Mouse (Mus musculus): Measurements from ENCODE around the gene Nfia. TPM values are rescaled to one million over a fixed set of nuclear protein-coding genes. Genes with fewer than 3 reads are reported as not detected.
A peak's percentile ranks its signal among the peaks of the same experiment; 100 is the strongest.

Gene Nfia
- polyA plus RNA-seq, 1 experiment from 2014 or later = 37.2 TPM

DNA sequence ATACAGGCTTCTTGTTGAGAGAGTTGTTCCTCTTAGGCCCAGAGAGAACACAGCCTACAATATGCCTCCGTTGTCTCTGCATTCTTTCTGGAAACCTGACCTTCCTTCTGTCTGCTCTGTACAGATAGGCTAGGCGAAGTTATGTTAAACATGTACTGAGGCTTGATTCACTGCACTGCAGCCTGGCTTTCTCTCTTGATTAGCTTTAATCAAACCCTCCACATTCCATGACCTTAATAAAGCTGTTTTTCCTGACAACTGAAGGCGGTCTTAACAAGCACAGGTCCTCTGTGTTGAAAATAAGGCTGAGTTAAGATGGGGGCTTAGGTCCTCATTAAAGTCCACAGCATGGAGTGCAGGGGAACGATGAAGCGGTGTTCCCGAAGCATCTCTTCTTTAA is 54.6 kb downstream of the Nfia start:
- no peak overlapping the region for H3K4me2 ChIP-seq (ENCODE audit: low read length)
- DNase-seq = no peak
- 0 out of 2 replicates have a peak, but pooled peaks cover 4% of the 10 kb centered on the region for H3K9me3 ChIP-seq (ENCODE audit: control insufficient read depth, low read length)
- no peak overlapping the region for H3K9ac ChIP-seq (replicated peaks; ENCODE audit: low read length)
- H3K27me3 ChIP-seq (ENCODE audit: control insufficient read depth, insufficient read depth, low read length) = peaks cover 11% of the 10 kb centered on the region; the same call in 1 of the 2 replicates
- H3K36me3 ChIP-seq (ENCODE audit: control insufficient read depth, insufficient read depth, low read length) = no peaks in the 10 kb centered on the region
- WGBS = 37% methylated on average over 6 of the region's 6 CpGs
- H3K27ac ChIP-seq (replicated peaks; ENCODE audit: low read depth, low read length) = no peak overlapping the region
- peaks cover 28% of the 10 kb centered on the region for H3K4me1 ChIP-seq (ENCODE audit: control insufficient read depth, insufficient read depth, low read length)
- 0 out of 2 replicates have a peak, but pooled peaks have one; percentile 21 for ATAC-seq (ENCODE audit: low FRiP score, low TSS enrichment)
- H3K4me3 ChIP-seq (replicated peaks; ENCODE audit: low read depth, low read length) = no peak overlapping the region

DNA sequence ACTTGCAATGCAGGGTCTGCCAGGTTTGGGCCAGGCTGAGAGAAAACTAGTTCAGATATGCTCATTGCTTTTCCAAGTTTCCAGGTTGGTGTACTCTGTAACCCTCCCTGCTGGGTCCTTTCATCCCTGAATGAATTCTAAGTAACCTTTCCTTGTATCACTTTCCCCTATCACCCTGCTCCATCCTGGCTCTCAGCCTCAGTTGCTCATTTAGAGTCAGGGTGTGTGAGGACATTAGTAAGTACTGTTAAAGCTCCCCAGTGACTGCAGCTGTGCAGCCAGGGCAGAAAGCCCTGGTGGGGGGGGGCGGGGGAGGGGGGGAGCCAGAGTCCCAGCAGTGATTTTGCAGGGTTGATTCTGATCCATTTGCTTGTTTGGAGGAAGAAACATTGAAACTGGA is 56.0 kb downstream of the Nfia start:
- Histone ChIP-seq H3K4me1 (ENCODE audit: control insufficient read depth, insufficient read depth, low read length) (peaks cover 28% of the 10 kb centered on the region), H3K36me3 (ENCODE audit: control insufficient read depth, insufficient read depth, low read length) (no peaks in the 10 kb centered on the region), H3K9me3 (ENCODE audit: control insufficient read depth, low read length) (0 out of 2 replicates have a peak, but pooled peaks cover 4% of the 10 kb centered on the region), H3K27me3 (ENCODE audit: control insufficient read depth, insufficient read depth, low read length) (peaks cover 11% of the 10 kb centered on the region; the same call in 1 of the 2 replicates), H3K9ac (replicated peaks; ENCODE audit: low read length) (no peak overlapping the region), H3K4me2 (ENCODE audit: low read length) (no peak overlapping the region), H3K4me3 (replicated peaks; ENCODE audit: low read depth, low read length) (no peak overlapping the region), H3K27ac (replicated peaks; ENCODE audit: low read depth, low read length) (no peak overlapping the region)
- no peak for DNase-seq
- ATAC-seq (ENCODE audit: low FRiP score, low TSS enrichment) = no peak
- WGBS = 0% methylated on average over 1 of the region's 1 CpGs

DNA sequence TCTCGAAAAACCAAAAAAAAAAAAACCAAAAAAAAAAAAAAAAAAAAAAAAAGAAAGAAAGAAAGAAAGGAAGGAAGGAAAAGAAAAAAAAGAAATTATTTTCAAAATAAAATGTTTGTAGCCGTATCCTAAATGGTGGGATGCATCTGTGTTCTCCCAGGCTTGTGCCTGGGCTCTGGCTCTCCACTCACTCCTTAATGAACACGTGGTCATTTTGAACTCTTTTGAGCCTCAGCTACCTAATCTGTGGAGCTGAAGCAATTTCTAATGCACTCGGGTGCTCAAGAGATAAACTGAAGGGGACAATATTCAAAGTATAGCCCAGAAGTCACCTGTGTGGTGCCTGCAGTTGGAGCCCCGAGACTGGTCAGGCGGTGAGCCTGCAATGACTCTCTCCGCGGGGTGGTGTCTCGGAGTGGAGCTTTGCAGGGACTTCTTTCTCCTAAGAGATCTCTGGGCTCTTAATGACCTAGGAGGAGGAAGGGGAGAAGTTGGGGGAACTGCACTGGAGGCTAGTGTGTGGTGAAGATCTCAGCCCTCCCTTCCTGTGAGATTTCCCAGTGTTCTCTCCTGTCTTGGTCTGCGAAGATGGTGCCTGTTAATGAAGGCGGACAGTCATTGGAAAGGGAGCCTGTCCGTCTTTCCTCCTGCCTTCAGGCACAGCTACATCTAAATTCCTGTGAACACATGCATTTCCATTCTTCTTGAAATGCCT is 57.0 kb downstream of the Nfia start:
- 0 out of 2 replicates have a peak, but pooled peaks cover 4% of the 10 kb centered on the region for H3K9me3 ChIP-seq (ENCODE audit: control insufficient read depth, low read length)
- ATAC-seq (ENCODE audit: low FRiP score, low TSS enrichment) (no peak), DNase-seq (no peak)
- peaks cover 24% of the 10 kb centered on the region for H3K4me1 ChIP-seq (ENCODE audit: control insufficient read depth, insufficient read depth, low read length)
- no peaks in the 10 kb centered on the region for H3K36me3 ChIP-seq (ENCODE audit: control insufficient read depth, insufficient read depth, low read length)
- no peak overlapping the region for H3K9ac ChIP-seq (replicated peaks; ENCODE audit: low read length)
- H3K27ac ChIP-seq (replicated peaks; ENCODE audit: low read depth, low read length) = no peak overlapping the region
- H3K4me2 ChIP-seq (ENCODE audit: low read length) = no peak overlapping the region
- WGBS = 79% methylated on average over 11 of the region's 12 CpGs
- H3K27me3 ChIP-seq (ENCODE audit: control insufficient read depth, insufficient read depth, low read length) = peaks cover 15% of the 10 kb centered on the region; the same call in 1 of the 2 replicates
- no peak overlapping the region for H3K4me3 ChIP-seq (replicated peaks; ENCODE audit: low read depth, low read length)

DNA sequence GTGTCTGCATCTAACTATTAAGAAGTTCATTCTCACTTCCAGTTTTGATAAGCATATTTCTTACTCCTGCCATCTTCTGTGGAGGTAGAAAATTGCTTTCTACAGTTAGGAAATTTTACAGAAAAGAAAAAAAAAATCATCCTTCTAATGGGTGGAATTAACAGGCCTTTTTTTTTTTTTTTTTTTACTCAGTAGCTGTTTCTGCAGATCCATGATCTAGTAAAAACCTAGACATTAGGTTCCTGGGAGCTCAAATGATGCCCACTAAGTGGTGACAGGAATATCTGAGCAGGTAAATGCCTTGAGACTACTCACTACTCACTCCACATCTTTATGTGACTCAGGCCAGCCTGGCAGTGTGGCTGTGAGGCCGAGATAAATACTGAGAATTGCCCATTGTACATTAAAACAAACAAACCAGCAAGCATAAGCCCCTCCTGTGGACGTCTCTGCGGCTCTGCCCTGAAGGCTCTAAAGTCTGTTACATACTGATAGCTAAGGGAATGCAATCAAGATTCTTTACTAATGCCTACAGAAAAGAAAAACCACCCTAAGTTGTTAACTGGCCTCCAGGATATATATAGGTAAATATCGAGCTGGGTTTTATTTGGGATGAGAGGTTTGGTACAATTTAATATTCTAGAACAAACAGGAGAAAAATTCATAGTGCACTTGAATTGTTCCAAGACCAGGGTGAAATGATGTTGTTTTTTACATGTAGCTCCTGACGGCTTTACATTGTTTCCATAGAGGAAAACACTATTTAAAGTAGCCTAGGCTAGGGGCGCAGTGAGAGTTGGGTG is 57.7 kb downstream of the Nfia start:
- H3K27ac ChIP-seq (replicated peaks; ENCODE audit: low read depth, low read length) = no peak overlapping the region
- no peaks in the 10 kb centered on the region for H3K36me3 ChIP-seq (ENCODE audit: control insufficient read depth, insufficient read depth, low read length)
- ATAC-seq (ENCODE audit: low FRiP score, low TSS enrichment) (no peak), DNase-seq (no peak)
- H3K9me3 ChIP-seq (ENCODE audit: control insufficient read depth, low read length) = 0 out of 2 replicates have a peak, but pooled peaks cover 4% of the 10 kb centered on the region
- H3K4me2 ChIP-seq (ENCODE audit: low read length) = no peak overlapping the region
- no peak overlapping the region for H3K9ac ChIP-seq (replicated peaks; ENCODE audit: low read length)
- H3K27me3 ChIP-seq (ENCODE audit: control insufficient read depth, insufficient read depth, low read length) = peaks cover 15% of the 10 kb centered on the region; the same call in 1 of the 2 replicates
- no peak overlapping the region for H3K4me3 ChIP-seq (replicated peaks; ENCODE audit: low read depth, low read length)
- H3K4me1 ChIP-seq (ENCODE audit: control insufficient read depth, insufficient read depth, low read length) = peaks cover 19% of the 10 kb centered on the region
- WGBS = 60% methylated on average over 6 of the region's 6 CpGs

DNA sequence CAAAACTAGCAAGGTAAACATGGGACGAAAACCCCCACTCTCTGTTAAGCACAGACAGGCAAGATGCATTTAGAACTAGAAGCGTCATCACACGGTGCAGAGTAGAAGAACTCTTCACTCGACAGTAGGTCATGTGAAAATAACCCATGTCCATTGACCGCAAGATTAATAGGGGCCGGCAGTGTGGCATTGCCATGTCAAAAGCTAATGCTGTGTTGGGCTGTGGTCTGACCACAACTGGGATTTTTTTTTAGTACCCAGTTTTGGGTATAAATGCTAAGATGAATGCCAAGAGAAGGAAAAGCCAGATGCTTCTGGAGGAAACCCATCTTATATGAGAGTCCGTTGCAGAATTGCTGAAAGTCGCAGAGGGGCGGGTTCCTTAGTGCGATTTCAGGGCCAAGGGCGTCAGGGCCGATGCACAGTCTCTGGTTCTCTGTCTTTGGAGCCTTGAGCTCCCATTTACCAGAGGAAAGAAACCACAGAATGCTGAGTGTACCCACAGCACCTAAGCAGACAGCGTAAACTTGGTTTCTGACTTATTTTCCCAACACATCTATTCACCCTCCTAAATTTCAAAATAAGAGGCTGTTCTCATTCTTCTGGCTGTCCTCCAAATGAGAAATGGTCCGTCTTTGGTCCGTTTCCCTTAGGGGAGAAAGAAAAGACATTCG is 58.5 kb downstream of the Nfia start:
- Histone ChIP-seq H3K9ac (replicated peaks; ENCODE audit: low read length) (no peak overlapping the region), H3K36me3 (ENCODE audit: control insufficient read depth, insufficient read depth, low read length) (no peaks in the 10 kb centered on the region), H3K4me3 (replicated peaks; ENCODE audit: low read depth, low read length) (no peak overlapping the region), H3K4me2 (ENCODE audit: low read length) (no peak overlapping the region), H3K27ac (replicated peaks; ENCODE audit: low read depth, low read length) (no peak overlapping the region), H3K4me1 (ENCODE audit: control insufficient read depth, insufficient read depth, low read length) (peaks cover 13% of the 10 kb centered on the region), H3K9me3 (ENCODE audit: control insufficient read depth, low read length) (0 out of 2 replicates have a peak, but pooled peaks cover 4% of the 10 kb centered on the region), H3K27me3 (ENCODE audit: control insufficient read depth, insufficient read depth, low read length) (peaks cover 19% of the 10 kb centered on the region; the same call in 1 of the 2 replicates)
- DNase-seq (no peak), ATAC-seq (ENCODE audit: low FRiP score, low TSS enrichment) (no peak)
- WGBS = 93% methylated on average over 16 of the region's 16 CpGs

DNA sequence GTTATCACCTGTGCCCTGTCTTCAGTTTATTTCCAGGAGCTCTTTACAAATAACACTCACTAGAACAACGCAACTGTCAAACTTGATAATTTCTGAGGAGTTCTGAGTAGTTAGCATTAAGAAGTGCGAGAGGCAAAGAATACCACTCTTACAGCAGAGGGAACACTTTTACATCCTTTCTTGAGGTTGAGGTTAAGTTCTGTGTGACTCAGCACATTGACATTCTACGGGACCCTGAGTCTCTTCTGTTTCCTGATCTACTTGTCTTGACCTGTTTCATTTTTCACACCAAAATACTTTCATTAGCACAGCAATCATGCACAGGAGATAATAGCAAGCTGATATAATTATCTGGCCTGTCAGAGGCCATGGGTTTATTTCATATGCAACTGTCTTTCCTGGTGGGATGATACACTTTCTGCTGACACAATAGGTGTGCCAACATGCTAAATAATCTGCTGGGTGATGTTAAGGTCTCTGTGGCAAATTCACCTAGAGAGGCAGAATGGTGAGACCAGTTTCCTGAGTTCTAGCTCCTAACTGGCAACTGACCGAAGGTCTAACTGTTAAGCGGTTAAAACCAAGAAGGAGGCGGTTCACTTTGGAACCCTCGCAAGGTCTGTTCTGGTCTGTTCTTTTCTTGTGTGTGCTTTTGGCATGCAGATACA is 59.2 kb downstream of the Nfia start:
- Histone ChIP-seq H3K4me1 (ENCODE audit: control insufficient read depth, insufficient read depth, low read length) (peaks cover 10% of the 10 kb centered on the region), H3K4me3 (replicated peaks; ENCODE audit: low read depth, low read length) (no peak overlapping the region), H3K9ac (replicated peaks; ENCODE audit: low read length) (no peak overlapping the region), H3K9me3 (ENCODE audit: control insufficient read depth, low read length) (0 out of 2 replicates have a peak, but pooled peaks cover 4% of the 10 kb centered on the region), H3K4me2 (ENCODE audit: low read length) (no peak overlapping the region), H3K27ac (replicated peaks; ENCODE audit: low read depth, low read length) (no peak overlapping the region), H3K36me3 (ENCODE audit: control insufficient read depth, insufficient read depth, low read length) (no peaks in the 10 kb centered on the region), H3K27me3 (ENCODE audit: control insufficient read depth, insufficient read depth, low read length) (peaks cover 23% of the 10 kb centered on the region; the same call in 1 of the 2 replicates)
- no peak for DNase-seq
- WGBS = 94% methylated on average over 7 of the region's 7 CpGs
- ATAC-seq (ENCODE audit: low FRiP score, low TSS enrichment) = no peak

DNA sequence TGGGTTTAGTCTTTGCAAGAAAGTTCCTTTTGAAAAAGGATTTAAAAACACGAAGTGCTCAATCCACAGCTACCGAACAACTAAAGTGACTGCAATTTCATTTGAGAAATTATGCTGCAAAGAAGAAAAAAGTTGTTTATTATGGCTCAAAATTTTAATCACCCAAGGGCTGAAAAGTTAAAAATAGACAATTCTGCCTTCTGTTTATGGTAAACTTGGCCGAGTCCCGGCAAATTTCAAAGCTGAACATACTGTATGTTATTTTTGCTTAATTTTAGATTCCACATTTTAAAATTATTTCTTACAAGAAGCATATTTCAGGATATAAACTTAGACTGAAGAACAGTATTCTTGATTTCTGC is 59.7 kb downstream of the Nfia start:
- Histone ChIP-seq H3K4me3 (replicated peaks; ENCODE audit: low read depth, low read length) (no peak overlapping the region), H3K9ac (replicated peaks; ENCODE audit: low read length) (no peak overlapping the region), H3K27me3 (ENCODE audit: control insufficient read depth, insufficient read depth, low read length) (peaks cover 27% of the 10 kb centered on the region; the same call in 1 of the 2 replicates), H3K9me3 (ENCODE audit: control insufficient read depth, low read length) (0 out of 2 replicates have a peak, but pooled peaks cover 4% of the 10 kb centered on the region), H3K4me2 (ENCODE audit: low read length) (no peak overlapping the region), H3K36me3 (ENCODE audit: control insufficient read depth, insufficient read depth, low read length) (no peaks in the 10 kb centered on the region), H3K27ac (replicated peaks; ENCODE audit: low read depth, low read length) (no peak overlapping the region), H3K4me1 (ENCODE audit: control insufficient read depth, insufficient read depth, low read length) (peaks cover 6% of the 10 kb centered on the region)
- no peak for DNase-seq
- WGBS = 93% methylated on average over 4 of the region's 4 CpGs
- no peak for ATAC-seq (ENCODE audit: low FRiP score, low TSS enrichment)

DNA sequence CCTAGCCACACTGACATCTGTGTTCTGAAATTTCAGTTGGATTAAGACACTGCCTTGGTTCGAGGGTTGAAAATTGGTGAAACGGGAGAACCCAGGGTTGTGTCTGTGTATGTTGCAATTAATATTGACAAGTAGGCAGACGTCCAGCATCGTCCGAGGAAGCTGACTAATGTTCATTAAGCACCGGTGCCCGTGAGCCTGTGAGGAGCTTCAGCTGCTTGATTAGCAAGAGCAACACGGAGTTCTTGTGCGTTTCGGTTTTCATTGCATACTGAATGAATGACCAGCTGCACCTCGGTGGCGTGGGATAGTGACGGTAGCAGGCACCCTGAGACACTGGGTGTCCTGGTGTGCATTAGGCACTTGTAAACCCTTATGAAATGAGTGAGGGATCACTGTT is 64.3 kb downstream of the Nfia start:
- peaks cover 22% of the 10 kb centered on the region for H3K4me1 ChIP-seq (ENCODE audit: control insufficient read depth, insufficient read depth, low read length)
- H3K4me2 ChIP-seq (ENCODE audit: low read length) = no peak overlapping the region
- 0 out of 2 replicates have a peak, but pooled peaks cover 3% of the 10 kb centered on the region for H3K9me3 ChIP-seq (ENCODE audit: control insufficient read depth, low read length)
- ATAC-seq (ENCODE audit: low FRiP score, low TSS enrichment) (no peak), DNase-seq (no peak)
- peaks cover 38% of the 10 kb centered on the region; the same call in 1 of the 2 replicates for H3K27me3 ChIP-seq (ENCODE audit: control insufficient read depth, insufficient read depth, low read length)
- no peak overlapping the region for H3K4me3 ChIP-seq (replicated peaks; ENCODE audit: low read depth, low read length)
- no peak overlapping the region for H3K27ac ChIP-seq (replicated peaks; ENCODE audit: low read depth, low read length)
- no peak overlapping the region for H3K9ac ChIP-seq (replicated peaks; ENCODE audit: low read length)
- H3K36me3 ChIP-seq (ENCODE audit: control insufficient read depth, insufficient read depth, low read length) = no peaks in the 10 kb centered on the region
- WGBS = 47% methylated on average over 13 of the region's 13 CpGs

Data from midbrain, embryonic 14.5 days (tissue).